Mouse (Mus musculus): ENCODE measurements at regions not wholly inside any gene's neighbourhood (a gene's known extent, or its start where the extent isn't known, plus 50 kb on each side); places are given as distances from the start of the nearest gene placed in this dataset.
A peak's percentile ranks its signal among the peaks of the same experiment; 100 is the strongest.
"Not testable (repeated sequence)": the region's sequence is repeated elsewhere in the genome, so short reads cannot be mapped to it uniquely, and the experiment has no call there.

DNA sequence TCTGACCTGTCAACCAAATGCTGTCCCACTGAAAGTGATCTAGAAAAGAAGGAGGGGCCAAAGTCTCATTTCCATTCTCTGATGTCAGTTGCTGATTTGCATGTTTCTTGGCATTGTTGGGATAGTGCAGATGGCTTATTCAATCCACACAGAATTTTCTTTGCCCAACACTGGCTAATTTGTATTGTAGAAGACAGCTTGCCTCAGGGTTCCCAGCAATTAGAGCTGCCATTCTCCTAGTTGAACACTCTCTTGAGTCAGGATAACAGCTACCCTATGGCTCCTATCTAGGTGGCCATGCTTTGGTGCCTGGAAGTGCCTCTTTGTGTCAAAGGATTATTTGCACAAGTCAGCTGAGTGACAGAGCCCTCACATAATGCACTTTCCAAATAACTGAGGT lies 569.0 kb downstream of the Lrriq3 start:
- no peak for DNase-seq (ENCODE audit: low read depth, low spot score)

DNA sequence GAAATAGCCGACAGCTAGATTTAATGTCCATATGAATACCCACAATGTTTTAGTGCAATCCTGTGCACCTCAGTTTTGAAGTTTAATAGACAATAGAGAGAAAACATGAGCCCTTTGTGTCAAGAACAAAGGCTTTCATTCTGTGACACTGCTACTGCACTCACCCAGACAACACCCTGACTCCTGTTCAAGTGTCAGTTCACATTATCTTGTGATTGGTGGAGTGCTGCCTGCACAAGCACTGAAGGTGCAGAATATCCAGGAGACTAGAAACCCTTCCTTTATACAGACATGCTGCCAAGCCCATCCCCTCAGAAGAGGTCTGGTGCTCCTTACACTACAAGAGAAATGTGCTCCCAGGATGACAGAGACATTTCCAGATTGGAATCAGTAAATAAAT lies 579.3 kb downstream of the Lrriq3 start:
- DNase-seq (ENCODE audit: low read depth, low spot score) = no peak

DNA sequence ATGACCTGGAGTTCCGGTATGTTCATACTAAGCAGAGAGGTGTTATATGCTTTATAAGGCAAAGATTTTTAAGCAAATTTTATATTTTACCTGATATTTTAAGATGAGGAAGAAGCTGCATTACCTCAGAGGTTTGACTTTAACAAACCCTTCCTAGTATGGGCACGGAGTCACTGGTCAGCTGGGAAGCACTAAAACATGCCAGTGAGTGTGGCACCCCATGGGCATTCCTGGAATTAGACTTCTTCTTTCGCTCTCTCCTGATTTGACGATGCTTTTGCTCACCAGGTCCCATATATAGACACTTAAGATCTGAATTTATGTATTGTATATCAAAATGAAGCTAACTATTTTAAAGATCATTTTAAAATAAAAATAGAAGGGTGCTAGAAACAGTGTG lies 587.0 kb downstream of the Lrriq3 start:
- DNase-seq (ENCODE audit: low read depth, low spot score) = no peak

DNA sequence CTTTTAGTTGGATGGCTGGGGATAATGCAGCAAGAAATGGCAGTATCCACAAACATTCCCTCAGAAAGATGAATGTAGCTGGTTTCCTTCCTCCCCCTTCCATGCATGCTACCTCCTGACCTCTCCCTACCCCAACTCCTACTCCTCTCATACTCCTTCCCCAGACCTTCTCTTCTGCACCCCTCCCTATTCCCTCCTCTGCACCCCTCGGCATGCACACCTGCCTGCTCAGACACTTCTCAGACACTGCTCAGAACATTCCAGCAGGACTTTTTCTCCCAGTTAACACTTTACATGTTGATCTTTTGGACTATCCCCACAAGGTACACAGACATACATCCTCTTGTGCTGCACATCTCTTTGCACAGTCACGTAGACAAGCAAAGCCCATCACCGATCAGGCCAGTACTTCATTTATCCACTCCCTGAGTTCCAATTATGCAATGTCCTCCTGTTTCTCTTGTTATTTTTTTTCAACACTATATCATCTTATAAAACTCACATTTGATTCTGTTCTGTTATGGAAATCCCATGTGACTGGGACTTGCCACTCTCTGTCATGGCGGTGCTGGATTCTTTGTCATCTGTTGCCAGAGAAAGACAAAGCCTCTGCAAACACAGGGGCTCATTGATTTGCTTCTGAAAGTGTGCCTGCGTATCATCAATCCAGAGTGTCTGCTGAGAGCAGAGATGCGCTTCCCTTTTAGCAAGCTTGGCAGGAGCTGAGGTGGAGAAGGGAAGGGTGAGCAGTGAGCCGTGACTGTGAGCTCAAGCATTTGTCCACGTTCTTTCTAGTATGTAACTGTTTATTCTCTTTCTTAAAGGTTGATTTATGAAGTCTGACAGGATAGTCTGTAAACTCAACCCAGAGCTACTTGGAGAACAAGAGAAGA lies 589.9 kb downstream of the Lrriq3 start:
- no peak for DNase-seq (ENCODE audit: low read depth, low spot score)

DNA sequence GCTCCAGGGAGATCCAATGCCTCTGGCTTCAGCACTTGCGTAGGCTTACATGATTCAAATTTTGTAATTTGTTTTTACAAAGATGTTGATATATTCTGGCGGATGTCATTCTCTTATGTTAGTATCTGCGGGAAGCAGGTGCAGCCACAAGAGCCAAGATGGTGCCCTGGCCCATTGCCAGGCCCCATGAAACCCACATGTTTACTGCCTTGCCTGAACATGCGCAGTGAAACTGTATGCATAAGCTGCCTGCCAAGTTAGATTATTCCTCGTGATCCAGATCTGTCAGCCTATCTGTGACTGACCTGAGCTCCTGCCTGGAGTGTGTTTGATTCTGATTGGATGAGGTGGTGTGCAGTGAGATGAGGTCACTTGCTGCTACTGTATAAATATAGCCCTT lies 595.1 kb downstream of the Lrriq3 start:
- no peak for DNase-seq (ENCODE audit: low read depth, low spot score)

DNA sequence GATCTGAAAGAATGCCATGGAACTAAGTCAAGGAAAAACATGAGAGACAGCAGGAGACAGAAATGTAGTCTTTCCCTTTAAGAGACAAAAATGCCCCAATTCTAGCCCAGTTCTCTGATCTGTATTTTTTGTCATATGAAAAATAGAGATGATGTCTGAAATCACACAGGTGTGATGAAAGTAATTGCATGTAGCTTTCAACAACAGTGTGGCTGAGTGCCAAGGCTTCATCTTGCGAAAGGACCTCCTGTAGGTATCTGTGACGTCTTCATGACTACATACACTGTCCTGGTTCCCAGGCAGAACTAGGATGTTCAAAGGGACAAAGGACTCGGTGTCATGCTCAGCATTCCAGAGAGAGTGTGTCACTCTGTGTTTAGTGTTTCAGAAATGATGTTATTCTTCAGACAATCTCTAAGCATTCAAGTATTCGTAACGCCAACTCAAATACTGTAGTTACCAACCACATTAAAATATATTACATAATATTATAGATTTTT lies 629.8 kb downstream of the Lrriq3 start:
- no peak for DNase-seq (ENCODE audit: low read depth, low spot score)

DNA sequence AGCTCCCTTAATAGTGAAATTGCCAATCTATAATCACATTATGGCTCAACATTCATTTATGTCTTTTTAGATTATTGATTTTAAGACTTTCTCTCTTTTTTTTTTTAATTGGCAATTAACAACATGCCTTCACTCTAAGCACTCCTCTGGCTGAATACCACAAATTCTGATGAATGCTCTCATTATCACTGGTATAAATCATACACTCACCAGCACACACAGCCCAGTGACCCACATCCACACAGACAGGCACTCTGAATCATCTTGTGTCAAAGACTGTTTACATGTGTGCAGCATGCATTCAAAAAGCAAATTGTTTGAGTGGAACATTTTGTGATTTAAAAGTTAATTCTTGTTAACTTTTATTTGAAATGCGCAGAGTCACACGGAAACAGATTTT lies 649.2 kb downstream of the Lrriq3 start:
- DNase-seq (ENCODE audit: low read depth, low spot score) = no peak

DNA sequence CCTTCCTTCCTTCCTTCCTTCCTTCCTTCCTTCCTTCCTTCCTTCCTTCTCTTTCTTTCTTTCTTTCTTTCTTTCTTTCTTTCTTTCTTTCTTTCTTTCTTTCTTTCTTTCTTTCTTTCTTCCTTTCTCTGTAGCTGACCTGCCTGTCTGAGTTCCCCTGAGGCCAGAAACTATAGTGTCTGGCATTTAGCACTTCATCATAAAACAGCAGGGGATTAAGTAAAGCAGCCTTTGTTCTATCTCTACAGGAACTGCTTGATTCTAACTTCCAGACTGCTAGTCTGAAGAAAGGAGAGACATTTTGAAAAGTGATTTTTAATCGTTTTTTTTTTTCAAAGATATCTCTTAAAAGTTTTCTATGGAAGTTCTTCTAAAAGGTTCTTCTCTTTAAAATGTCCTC lies 653.4 kb downstream of the Lrriq3 start:
- DNase-seq (ENCODE audit: low read depth, low spot score) = not testable (repeated sequence)

DNA sequence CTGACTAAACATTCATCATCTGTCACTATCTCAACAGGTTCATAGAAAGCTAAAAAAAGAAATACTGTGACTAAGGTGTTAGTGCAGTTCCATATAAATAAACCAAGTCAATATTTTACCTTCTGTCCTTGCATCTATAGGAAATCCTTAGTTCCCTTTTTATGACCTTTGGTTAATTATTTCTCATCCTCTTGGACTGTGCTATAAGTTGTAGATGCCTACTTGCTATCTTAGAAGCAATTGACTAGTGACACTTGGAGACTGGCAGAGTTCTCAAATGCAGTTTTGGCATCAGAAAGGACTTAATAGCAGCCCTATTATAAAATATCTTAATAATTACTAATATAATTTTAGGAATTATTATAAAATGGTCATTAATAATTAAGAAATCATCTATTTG lies 654.3 kb downstream of the Lrriq3 start:
- DNase-seq (ENCODE audit: low read depth, low spot score) = no peak

DNA sequence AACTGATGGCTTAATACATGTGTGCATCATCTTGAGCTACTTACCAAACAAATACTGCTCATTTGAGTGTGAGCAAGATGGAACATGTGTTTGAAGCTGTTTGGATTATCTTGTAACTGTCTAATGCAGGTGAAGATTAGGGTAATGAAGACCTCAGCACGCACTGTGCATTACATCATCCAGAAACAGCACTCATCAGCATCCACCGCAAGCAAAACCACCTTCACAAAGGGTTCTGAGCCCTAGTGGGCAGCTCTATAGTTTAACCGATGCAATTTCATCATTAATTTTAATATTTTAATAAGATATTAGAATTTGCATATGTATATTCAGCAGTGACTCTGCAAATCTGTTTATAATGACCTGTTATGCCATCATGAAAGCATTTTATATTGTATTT lies 664.1 kb downstream of the Lrriq3 start:
- no peak for DNase-seq (ENCODE audit: low read depth, low spot score)

DNA sequence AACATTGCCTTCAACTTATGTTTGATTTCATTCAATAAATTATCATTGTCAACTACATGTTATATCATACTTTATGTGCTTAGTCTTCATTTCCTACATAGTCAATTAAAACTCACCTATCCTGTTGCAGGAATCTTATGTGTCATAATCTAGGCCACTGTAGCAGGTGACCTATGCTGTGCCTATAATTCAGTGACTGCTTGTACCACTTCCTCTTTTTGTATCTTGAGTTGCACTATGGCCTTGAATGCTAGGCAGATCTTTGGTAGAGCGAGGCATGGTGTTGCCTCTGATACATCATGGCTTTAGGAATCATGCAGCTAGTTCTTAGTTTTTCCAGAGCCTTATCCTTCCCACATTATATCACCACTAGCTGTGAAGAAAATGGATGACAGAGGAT lies 682.8 kb downstream of the Lrriq3 start:
- no peak for DNase-seq (ENCODE audit: low read depth, low spot score)

DNA sequence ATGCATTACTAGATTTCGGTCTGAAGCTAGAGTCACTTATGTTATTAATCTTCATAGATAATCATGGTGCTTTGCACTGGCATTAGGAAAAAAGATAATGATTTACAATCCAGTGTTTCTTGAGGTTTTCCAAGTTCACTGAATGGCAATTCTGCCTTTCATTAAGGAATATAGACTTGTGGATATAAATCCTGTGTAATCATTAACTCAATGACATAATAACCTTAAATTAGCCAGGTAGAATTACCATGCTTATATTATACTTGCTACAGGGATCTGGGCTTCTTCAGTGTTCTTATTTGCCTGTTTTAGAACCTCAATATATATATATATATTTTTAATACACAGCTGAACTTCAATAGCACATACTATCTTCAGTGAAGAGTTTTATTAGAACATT lies 683.8 kb downstream of the Lrriq3 start:
- DNase-seq (ENCODE audit: low read depth, low spot score) = no peak

DNA sequence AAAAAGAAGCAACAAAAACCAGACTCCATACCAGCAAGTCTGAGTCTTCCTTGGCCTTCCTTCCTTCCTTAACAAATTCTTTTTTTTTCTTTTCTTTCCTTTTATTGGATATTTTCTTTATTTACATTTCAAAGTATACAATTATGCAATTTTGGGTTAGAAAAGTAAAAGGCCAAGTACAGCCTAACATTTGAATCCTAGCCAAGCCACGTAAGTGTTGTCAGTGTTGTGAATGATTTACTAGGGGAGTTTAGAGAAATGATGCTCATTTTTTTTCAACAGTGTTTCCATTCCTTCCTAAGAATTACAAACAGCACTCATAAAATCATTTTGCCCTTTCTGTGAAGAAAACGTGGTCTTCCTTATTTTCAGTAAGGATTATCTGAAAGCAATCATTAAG lies 722.5 kb downstream of the Lrriq3 start:
- DNase-seq (ENCODE audit: low read depth, low spot score) = no peak

DNA sequence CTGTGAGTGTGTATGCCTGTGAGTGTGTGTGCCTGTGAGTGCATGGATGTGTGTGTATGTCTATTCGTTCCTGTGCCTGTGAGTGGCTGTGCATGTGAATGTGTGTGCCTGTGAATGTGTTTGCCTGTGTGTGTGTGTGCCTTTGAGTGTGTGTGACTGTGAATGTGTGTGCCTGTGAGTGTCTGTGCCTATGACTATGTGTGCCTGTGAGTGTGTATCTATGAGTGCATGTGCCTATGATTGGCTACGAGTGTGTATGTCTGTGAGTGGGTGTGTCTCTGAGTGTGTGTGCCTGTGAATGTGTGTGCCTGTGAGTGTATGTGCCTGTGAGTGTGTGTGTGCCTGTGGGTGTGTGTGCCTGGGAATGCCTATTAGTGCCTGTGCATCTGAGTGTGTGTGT lies 731.6 kb downstream of the Lrriq3 start:
- no peak for DNase-seq (ENCODE audit: low read depth, low spot score)

DNA sequence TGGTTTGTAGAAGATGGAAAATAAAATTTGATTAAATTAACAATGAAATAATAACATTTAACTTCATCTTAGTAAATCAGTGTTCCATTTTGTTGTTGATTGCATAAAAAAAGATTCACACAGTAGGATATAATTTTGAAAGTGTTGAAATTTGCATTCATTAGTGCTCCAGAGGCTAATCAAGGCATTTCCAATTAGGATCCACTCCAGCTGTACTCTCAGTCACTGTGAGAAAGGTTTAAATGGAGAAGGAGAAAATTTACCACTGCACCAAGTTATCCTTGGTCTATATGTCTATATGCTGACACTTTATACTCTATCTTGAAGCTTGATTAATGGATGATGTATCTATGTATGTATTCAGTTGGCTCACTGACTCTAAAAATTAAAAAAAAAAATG lies 695.3 kb upstream of the Negr1 start:
- DNase-seq (ENCODE audit: low read depth, low spot score) = no peak

DNA sequence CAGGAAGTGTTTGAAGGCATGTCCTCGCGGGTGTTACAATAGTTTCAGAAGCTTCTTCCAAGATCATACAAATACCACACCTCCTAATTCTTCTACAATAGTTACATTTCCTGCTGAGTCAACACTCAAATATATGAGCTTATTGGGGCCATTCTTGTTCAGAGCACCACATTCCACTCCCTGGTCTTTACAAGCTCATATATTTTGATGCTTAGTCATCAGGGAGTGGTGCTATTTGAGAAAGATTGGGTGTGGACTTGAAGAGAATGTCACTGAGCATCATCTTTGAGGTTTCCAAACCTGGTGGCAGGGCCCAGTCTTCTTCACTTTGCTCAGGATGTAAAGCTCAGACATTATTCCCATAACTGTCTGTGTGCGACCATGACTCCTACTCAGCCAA lies 685.9 kb upstream of the Negr1 start:
- no peak for DNase-seq (ENCODE audit: low read depth, low spot score)

DNA sequence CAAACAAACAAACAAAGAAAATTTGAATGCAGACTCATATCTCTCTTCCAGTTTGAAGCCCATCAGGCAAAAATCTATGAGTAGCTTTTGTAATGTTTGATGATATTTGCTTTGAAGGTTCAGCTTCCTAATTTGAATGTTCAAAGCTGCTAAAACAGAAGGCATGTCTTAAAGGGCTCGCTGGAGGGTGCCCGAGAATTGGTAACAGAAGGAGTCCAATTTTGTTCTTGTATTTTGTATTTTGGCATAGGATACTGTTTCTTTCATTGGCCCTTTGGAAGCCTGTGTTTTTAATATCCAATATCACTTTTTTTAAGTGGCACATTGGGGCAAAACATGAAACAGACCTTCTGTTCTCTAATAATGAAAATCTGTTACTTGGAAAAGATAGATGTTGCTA lies 683.2 kb upstream of the Negr1 start:
- no peak for DNase-seq (ENCODE audit: low read depth, low spot score)

DNA sequence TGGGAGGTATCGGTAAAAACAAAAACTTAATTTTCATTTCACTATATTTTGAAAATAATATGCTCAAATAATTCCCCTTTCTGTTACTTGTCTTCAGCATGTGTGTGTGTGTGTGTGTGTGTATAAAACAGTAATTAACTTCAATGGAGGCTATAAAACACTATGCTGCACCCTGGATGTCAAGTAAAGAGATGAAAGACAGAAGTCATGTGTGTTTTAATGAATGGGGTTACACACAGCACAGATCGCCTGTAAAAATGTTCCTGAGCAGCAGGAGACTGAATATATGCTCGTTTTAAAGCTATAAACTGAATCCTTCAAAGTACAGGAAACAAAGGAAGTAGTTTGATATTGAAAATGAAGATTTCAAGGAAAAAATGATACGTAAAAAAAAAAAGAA lies 680.9 kb upstream of the Negr1 start:
- no peak for DNase-seq (ENCODE audit: low read depth, low spot score)

DNA sequence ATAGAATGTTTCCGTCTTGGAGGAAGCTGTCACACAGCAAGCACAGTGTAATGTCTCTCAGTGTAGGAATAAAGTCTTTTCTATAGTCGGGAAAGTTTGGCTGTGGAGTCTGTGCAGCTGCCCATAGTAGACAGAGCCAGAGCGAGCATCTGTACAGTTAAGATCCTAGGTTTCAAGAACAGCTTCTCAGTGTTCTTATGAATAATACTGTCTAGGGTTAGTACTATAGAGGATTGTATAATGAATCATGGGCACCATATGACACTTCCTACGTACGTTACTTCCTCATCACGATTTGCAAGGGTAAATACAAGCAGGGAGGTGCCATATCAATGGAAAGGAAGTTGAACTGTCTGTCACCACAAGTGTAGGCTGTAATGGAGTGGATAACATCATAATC lies 645.6 kb upstream of the Negr1 start:
- DNase-seq (ENCODE audit: low read depth, low spot score) = peak; percentile 43

DNA sequence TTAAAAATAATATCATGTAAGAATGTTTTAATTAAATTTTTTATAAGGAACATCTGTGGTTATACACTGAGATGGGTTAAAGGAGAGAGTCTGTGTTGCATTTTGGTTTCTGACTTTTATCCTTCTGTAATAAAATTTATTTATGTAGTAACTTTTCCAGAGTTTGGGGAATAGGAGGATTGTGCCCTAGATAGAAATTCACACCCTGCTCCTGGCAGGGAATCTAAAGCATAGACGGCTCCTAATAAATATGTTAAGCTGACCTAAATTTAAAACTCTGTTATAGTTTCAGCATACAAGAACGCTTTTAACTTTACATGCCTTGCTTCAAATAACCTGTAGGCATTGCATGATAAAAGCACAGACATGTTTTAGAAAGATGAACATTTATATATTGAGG lies 618.7 kb upstream of the Negr1 start:
- no peak for DNase-seq (ENCODE audit: low read depth, low spot score)

DNA sequence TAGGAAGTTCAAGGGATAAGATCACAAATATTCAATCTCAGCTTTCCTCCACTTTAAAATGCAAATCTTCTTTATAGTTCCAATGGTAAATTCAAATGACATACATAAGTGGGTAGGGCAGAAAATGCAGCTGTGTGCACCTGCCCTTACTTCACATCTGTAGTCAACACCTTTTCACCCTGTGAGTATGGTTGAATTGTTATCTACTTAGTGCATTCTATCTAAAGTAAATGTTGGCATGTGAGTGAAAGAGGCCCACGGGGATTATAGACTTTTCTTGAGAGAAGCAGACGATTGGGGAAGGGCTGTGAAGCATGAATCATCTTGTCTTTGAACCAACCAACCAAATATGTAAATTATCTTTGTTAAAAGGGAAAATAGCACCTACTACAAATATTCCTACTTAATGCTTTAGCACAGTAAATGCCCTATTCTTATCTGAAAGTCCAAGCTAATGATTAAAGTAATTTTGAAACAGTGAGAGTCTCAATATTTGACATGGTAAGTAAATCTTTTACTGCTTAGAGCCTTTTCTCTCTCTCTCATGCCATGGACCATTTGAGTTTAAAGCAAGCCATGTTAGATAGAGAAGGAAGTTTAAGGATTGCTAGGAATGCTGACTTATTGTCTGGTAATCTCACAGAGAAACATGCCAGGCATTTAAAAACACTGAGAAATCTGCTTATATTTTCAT lies 617.4 kb upstream of the Negr1 start:
- DNase-seq (ENCODE audit: low read depth, low spot score) = no peak

DNA sequence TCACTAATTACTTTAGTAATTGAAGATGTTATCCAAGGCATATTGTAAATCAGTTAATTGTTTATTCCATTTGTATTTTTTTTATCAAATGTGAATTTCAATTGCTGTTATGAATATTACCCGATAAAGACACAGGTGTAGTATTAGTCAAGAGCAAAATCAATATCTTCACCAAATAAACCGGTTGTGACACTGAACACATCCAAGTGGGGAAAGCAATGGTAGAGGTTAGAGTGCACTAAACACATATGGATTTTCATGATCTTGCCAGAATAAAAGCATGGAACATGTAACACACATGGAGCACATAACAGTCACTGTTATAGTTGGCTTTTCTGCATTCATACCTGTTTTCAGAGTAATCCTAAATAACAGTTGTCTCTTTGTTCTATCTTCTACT lies 616.4 kb upstream of the Negr1 start:
- no peak for DNase-seq (ENCODE audit: low read depth, low spot score)

DNA sequence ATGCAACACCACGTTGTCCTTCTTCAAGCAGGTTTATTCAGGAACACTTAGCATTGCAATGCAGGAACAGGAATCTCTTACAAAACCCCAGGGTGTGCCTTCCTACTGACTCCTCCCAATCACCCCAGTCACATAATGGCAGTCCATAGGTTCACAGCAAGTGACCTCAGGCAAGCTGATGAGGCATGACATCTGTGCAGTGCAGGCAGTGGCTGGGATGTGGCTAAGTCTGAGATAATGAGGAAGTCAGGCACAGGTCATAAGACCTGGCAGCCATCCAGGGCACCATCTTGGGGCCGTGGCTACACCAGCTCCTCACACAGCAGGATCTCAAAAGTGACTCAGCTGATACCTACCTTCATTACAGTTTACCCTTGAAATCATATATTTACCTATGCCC lies 599.1 kb upstream of the Negr1 start:
- DNase-seq (ENCODE audit: low read depth, low spot score) = not testable (repeated sequence)
